Mouse (Mus musculus) stomach, postnatal 0 days (tissue): ENCODE measurements at regions not wholly inside any gene's neighbourhood (a gene's known extent, or its start where the extent isn't known, plus 50 kb on each side); places are given as distances from the start of the nearest gene placed in this dataset.

Experiments used
- ATAC-seq: fragments of 200-750 bp; cut with Nextera tagmentation; 2 replicates; pipeline ENCODE4 v1.8.0; 2017; ENCODE audit not compliant: low FRiP score, low TSS enrichment
- DNase-seq: peaks from one replicate; pipeline ENCODE4 v3.0.0-alpha.2; 2016; ENCODE audit warnings: low spot score
- H3K27ac ChIP-seq: fragments of 300-500 bp; sonication (generic); replicated peaks from 2 replicates; pipeline ENCODE4 v1.5.1; 2014; ENCODE audit warnings: mild to moderate bottlenecking, control low read depth
- H3K27me3 ChIP-seq: fragments of 300-500 bp; sonication (generic); 2 replicates; pipeline ENCODE4 v1.6.1; 2014; ENCODE audit warnings: low read length; ENCODE audit not compliant: control insufficient read depth, insufficient read depth
- H3K36me3 ChIP-seq: fragments of 300-500 bp; sonication (generic); 2 replicates; pipeline ENCODE4 v1.6.1; 2014; ENCODE audit warnings: low read length, mixed read lengths; ENCODE audit not compliant: control insufficient read depth, insufficient read depth
- H3K4me1 ChIP-seq: fragments of 300-500 bp; sonication (generic); replicated peaks from 2 replicates; pipeline ENCODE4 v1.6.1; 2014; ENCODE audit warnings: antibody characterized with exemption; ENCODE audit not compliant: control insufficient read depth, insufficient read depth
- H3K4me2 ChIP-seq: fragments of 300-500 bp; sonication (generic); replicated peaks from 2 replicates; pipeline ENCODE4 v1.6.1; 2014; ENCODE audit warnings: low read depth, mild to moderate bottlenecking, control low read depth, moderate library complexity
- H3K4me3 ChIP-seq: fragments of 300-500 bp; sonication (generic); 2 replicates; pipeline ENCODE4 v1.5.1; 2014; ENCODE audit warnings: low read depth, low read length, control low read depth
- H3K9ac ChIP-seq: fragments of 300-500 bp; sonication (generic); 2 replicates; pipeline ENCODE4 v1.6.1; 2014; ENCODE audit warnings: mild to moderate bottlenecking, low read length, control low read depth, mixed read lengths
- H3K9me3 ChIP-seq: fragments of 300-500 bp; sonication (generic); 2 replicates; pipeline ENCODE4 v1.6.1; 2016; ENCODE audit warnings: low read length; ENCODE audit not compliant: control insufficient read depth
- CTCF ChIP-seq: IDR thresholded peaks from 2 replicates; pipeline ENCODE4 v1.5.1; 2016; ENCODE audit warnings: antibody characterized with exemption, low read depth, mild to moderate bottlenecking, moderate library complexity
- EP300 ChIP-seq: optimal IDR thresholded peaks from 2 replicates; pipeline ENCODE3; 2016; ENCODE audit warnings: antibody characterized with exemption
- WGBS: fragments of 180-500 bp; shearing (Covaris S2); extraction: QIAGEN DNeasy Blood & Tissue Kit; methylation state at CpG from one replicate; pipeline ENCODE4 v1.1.7; 2014; 5-methylcytosine and 5-hydroxymethylcytosine counted together

DNA sequence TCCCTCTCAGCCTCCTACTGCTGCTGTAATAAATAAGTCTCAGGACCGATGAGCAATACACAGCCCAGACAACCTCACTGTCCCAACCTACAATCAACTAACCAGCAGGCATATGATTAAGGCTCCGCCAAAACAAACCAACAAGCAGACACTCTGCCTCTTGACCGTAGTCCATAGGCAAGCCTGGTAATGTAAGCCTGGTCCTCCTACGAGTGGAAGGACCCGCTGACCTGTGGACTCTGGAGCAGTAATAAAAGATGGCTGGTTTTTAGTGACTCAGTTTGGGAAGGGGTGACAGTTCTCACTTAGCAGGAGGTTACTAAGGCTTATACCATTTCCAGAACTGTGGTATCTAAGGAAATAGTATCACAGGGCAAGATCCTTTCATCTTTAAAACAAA is 53.4 kb downstream of the Gm47996 start:
- no peaks in the 10 kb centered on the region for H3K36me3 ChIP-seq
- 0 out of 2 replicates have a peak, but pooled peaks cover 1% of the 10 kb centered on the region for H3K4me1 ChIP-seq
- no peak for TF ChIP-seq CTCF
- TF ChIP-seq EP300, result no peak
- DNase-seq (no peak), ATAC-seq (peak; percentile 67)
- H3K9ac ChIP-seq, result no peak overlapping the region
- no peaks in the 10 kb centered on the region for H3K27me3 ChIP-seq
- 65% methylated on average over 5 of the region's 5 CpGs for WGBS
- no peak overlapping the region for H3K4me3 ChIP-seq
- no peak overlapping the region for H3K27ac ChIP-seq
- H3K4me2 ChIP-seq, result no peak overlapping the region
- no peaks in the 10 kb centered on the region for H3K9me3 ChIP-seq

DNA sequence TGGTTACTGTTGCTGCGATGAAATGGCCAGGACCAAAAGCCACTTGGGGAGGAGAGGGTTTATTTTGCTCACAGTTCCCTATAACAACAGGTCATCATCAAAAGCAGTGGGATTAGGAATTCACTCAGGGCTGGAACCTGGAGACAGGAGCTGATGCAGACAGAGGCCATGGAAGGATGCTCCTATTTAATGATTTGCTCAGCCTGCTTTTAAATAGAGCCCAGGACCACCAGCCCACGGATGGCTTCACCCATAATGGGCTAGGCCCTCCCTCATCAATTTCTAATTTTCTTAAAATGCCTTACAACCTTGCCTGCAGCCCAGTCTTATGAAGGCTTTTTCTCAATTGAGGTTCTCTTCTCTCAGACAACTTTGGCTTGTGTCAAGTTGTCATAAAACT is 53.9 kb downstream of the Gm47996 start:
- ATAC-seq (no peak), DNase-seq (no peak)
- H3K36me3 ChIP-seq, result no peaks in the 10 kb centered on the region
- H3K4me2 ChIP-seq, result no peak overlapping the region
- H3K4me3 ChIP-seq, result no peak overlapping the region
- H3K9me3 ChIP-seq, result no peaks in the 10 kb centered on the region
- H3K9ac ChIP-seq, result no peak overlapping the region
- H3K27me3 ChIP-seq, result no peaks in the 10 kb centered on the region
- TF ChIP-seq EP300 (no peak), CTCF (no peak)
- H3K27ac ChIP-seq, result no peak overlapping the region
- 84% methylated on average over 2 of the region's 2 CpGs for WGBS
- no peaks in the 10 kb centered on the region for H3K4me1 ChIP-seq

DNA sequence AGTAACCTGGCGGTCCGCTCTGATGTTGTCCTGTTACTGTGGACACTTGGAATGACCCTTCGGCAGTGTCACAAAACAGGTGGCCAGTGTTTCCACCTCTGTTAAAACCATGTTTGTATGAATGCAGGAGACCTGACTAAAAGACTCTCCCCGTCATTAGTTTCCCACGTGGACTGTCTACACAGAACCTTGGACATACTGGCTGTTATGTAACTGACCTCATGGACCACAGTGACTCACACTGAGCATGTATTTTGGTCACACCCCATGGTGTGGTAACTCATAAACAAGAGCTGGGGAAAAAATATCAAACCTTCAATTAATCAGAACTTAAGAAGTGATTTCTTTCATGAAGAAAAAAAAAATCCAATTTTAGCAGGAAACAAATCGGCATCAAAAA is 54.9 kb downstream of the Gm47996 start:
- ATAC-seq (peak; percentile 89), DNase-seq (no peak)
- Histone ChIP-seq H3K4me2 (no peak overlapping the region), H3K9ac (no peak overlapping the region), H3K9me3 (no peaks in the 10 kb centered on the region), H3K36me3 (no peaks in the 10 kb centered on the region), H3K4me3 (no peak overlapping the region), H3K4me1 (no peaks in the 10 kb centered on the region), H3K27me3 (no peaks in the 10 kb centered on the region), H3K27ac (no peak overlapping the region)
- WGBS, result 85% methylated on average over 6 of the region's 6 CpGs
- TF ChIP-seq EP300 (no peak), CTCF (no peak)

DNA sequence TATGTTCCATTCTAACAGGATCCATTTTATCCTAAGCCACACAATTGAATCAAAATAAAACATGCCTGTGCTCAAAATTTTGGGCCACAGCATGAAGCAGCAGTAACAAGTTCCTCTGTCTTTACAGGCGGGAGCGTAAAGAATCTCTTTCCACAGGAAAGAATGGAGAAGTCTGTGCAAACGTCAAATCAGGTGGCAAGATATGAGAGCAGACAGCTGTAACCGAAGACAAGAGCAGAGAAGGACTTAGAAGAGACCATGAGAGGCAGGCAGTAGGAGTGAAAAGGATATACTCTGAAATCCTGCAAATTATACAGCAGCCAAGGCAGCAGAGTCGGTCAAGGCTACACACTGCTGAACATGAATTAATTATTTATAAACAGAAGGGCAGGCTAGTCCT is 55.7 kb downstream of the Gm47996 start:
- TF ChIP-seq EP300 (no peak), CTCF (no peak)
- Histone ChIP-seq H3K4me2 (no peak overlapping the region), H3K9me3 (no peaks in the 10 kb centered on the region), H3K27me3 (no peaks in the 10 kb centered on the region), H3K36me3 (no peaks in the 10 kb centered on the region), H3K9ac (no peak overlapping the region), H3K27ac (no peak overlapping the region), H3K4me3 (no peak overlapping the region), H3K4me1 (no peaks in the 10 kb centered on the region)
- no peak for ATAC-seq
- DNase-seq, result no peak
- WGBS, result 78% methylated on average over 5 of the region's 5 CpGs

DNA sequence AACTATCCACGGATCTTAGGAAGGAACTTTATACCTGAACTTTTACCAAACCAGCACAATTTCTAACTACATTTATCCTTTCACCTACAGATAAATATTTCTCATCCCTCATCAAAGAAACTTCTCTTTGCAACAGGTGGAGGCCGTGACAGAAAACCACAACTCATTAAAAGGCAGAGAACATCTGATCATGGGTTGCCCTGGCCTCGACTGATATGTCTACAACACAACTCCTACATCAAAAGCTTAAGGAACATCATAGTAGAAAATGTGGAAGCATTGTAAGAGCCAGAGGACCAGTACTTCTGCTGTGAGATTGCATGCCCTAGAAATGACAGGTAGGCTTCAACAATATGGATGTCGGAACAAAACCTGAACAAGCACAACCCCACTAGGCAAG is 56.8 kb downstream of the Gm47996 start:
- Histone ChIP-seq H3K27ac (no peak overlapping the region), H3K4me1 (no peaks in the 10 kb centered on the region), H3K4me3 (no peak overlapping the region), H3K27me3 (no peaks in the 10 kb centered on the region), H3K9ac (no peak overlapping the region), H3K36me3 (no peaks in the 10 kb centered on the region), H3K4me2 (no peak overlapping the region), H3K9me3 (no peaks in the 10 kb centered on the region)
- DNase-seq (no peak), ATAC-seq (no peak)
- TF ChIP-seq EP300, result no peak
- TF ChIP-seq CTCF, result no peak
- WGBS, result 85% methylated on average over 4 of the region's 4 CpGs

DNA sequence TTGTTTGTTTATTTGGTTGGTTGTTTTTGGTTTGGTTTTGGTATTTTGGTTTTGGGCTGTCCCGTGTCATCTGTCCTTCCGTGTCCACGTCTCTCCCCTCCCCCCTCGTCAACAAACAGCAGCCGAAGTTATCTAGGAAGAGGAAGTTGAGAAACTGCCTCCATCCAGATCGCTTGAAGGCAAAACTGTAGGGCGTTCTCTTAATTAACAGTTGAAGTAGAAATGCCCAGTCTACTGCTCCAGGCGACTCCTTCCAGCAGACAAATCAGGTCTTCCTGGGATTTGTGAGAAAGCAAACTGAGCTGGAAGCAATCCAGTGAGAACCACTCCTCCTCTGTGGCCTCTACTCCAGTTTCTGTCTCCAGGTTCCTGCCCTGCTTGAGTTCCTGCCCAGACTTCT is 60.8 kb downstream of the Gm47996 start:
- DNase-seq, result peak; percentile 31

DNA sequence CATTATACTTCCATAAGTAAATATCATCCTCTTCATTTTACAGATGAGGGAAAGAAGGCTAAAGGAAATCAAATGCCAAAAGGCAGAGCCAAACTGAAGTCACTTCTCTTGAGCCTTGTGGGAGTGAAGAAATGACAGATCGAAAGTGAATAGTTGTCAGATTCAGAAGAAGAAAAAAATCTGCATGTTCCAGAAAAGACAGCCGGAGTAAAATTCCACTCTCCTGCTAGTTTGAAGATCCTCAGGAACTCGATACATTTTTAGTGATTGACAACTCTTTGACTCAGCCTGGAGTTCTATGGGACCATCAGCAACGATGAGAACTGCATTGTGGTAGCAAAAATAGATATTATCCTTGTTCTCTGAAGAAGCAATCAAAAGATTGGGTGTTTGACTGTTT is 64.4 kb downstream of the Gm47996 start:
- Histone ChIP-seq H3K9me3 (no peaks in the 10 kb centered on the region), H3K36me3 (no peaks in the 10 kb centered on the region), H3K27me3 (no peaks in the 10 kb centered on the region), H3K4me2 (no peak overlapping the region), H3K4me3 (no peak overlapping the region), H3K27ac (no peak overlapping the region), H3K4me1 (no peaks in the 10 kb centered on the region), H3K9ac (no peak overlapping the region)
- 89% methylated on average over 4 of the region's 4 CpGs for WGBS
- ATAC-seq (no peak), DNase-seq (no peak)
- TF ChIP-seq CTCF (no peak), EP300 (no peak)

More for the DNA sequence above, 60.8 kb downstream of the Gm47996 start:
- no peak overlapping the region for H3K4me3 ChIP-seq
- WGBS, result 60% methylated on average over 8 of the region's 8 CpGs
- no peaks in the 10 kb centered on the region for H3K4me1 ChIP-seq
- H3K27ac ChIP-seq, result no peak overlapping the region
- no peaks in the 10 kb centered on the region for H3K9me3 ChIP-seq
- no peak overlapping the region for H3K4me2 ChIP-seq
- ATAC-seq, result peak; percentile 83
- no peaks in the 10 kb centered on the region for H3K36me3 ChIP-seq
- no peaks in the 10 kb centered on the region for H3K27me3 ChIP-seq
- TF ChIP-seq CTCF (no peak), EP300 (no peak)
- no peak overlapping the region for H3K9ac ChIP-seq
